Mouse (Mus musculus): ENCODE results near the gene Prkar1a. TPM values are rescaled to one million over a fixed set of nuclear protein-coding genes. Genes with fewer than 3 reads are reported as not detected.

Prkar1a gene
- polyA plus RNA-seq, 1 experiment: 40.8 TPM

DNA sequence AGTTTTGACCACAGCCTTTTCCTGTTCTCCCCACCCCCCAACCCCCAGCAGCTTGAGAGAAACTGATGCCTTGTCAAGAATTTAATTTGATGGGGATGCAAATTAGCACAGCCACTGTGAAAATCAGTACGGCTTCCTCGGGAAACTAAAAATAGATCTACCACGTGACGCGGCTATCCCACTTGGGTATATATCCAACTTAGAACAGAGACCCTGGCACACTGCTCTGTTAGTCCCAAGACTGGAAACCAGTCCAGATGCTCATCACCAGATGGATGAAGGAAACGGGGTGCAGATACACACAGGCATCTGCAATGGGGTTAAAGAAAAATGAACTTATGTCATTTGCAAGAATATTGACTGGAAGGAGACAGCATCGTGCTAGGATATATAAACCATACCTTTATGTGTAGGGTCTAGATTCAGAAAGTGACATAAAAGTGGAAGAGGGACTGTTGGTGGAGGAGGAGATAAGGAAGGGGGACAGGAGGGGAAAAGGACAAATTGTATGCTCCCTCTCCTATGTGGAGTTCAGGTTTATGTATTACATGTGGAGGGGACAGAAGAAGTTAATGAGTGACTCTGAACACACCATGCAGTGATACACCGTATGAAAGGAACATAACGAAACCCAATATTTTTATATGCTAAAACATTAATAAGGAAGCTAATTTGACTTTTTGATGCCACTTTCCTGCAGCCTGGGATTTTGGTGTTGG, 56.3 kb downstream of the Prkar1a start:
- TF ChIP-seq POLR2A (IDR thresholded peaks at IDR 0.05; ENCODE audit: low read depth, low read length) (no peak), CTCF (IDR thresholded peaks at IDR 0.05; ENCODE audit: extremely low read depth, insufficient read length, insufficient replicate concordance, low read depth, low read length) (no peak)
- Histone ChIP-seq H3K27ac (ENCODE audit: insufficient read depth, low read depth, low read length) (peak overlapping the region; percentile 76), H3K4me1 (ENCODE audit: control insufficient read depth, insufficient read depth, insufficient read length, low read length) (peaks cover 38% of the 10 kb centered on the region; the same call in 1 of the 2 replicates), H3K4me3 (ENCODE audit: low read depth, low read length) (peak overlapping the region; percentile 31; the same call in 1 of the 2 replicates), H3K27me3 (ENCODE audit: control insufficient read depth, insufficient read depth, low read length) (no peaks in the 10 kb centered on the region), H3K36me3 (ENCODE audit: control insufficient read depth, insufficient read depth, low read length) (no peaks in the 10 kb centered on the region)
- WGBS: 35% methylated on average over 9 of the region's 9 CpGs

DNA sequence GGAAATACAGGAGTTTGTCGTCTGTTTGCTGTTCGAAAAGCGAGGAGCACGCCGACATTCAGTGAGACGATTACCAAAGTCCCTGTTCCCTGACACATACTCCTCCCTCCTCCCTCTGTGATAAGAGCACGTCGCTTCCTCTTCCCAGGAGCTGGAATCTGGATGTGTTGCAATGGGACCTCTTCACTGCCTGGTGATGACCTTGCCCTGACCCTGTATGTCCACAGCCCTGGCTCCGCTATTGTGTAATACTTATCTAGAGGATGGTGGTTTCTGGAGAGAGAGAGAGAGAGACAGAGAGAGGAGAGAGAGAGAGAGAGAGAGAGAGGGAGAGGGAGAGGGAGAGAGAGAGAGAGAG, 56.8 kb downstream of the Prkar1a start:
- no peaks in the 10 kb centered on the region for H3K27me3 ChIP-seq (ENCODE audit: control insufficient read depth, insufficient read depth, low read length)
- H3K4me3 ChIP-seq (ENCODE audit: low read depth, low read length): peak overlapping the region; percentile 31; the same call in 1 of the 2 replicates
- peak overlapping the region; percentile 76 for H3K27ac ChIP-seq (ENCODE audit: insufficient read depth, low read depth, low read length)
- H3K4me1 ChIP-seq (ENCODE audit: control insufficient read depth, insufficient read depth, insufficient read length, low read length): peaks cover 33% of the 10 kb centered on the region; the same call in 1 of the 2 replicates
- 6% methylated on average over 9 of the region's 9 CpGs for WGBS
- H3K36me3 ChIP-seq (ENCODE audit: control insufficient read depth, insufficient read depth, low read length): 0 out of 2 replicates have a peak, but pooled peaks cover 2% of the 10 kb centered on the region
- TF ChIP-seq POLR2A (IDR thresholded peaks at IDR 0.05; ENCODE audit: low read depth, low read length) (no peak), CTCF (IDR thresholded peaks at IDR 0.05; ENCODE audit: extremely low read depth, insufficient read length, insufficient replicate concordance, low read depth, low read length) (no peak)

DNA sequence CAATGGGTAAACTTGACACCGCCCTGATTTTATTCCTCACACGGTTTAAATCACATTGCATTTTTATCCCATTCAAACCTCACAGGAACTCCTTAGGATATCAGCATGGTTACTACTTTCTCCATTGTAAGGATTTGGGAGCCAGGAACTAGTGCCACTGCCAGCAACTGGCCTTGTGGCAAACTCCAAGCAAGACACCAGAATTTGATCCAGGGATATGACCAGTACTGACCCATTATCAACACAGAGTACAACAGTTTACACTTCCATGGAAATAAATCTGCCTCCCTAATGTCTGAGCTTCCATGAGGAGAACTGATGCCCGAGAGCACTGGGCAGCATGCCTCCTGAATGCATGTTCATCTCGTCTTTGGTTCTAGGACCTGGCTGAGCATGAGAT, 57.4 kb downstream of the Prkar1a start:
- H3K36me3 ChIP-seq (ENCODE audit: control insufficient read depth, insufficient read depth, low read length): 0 out of 2 replicates have a peak, but pooled peaks cover 2% of the 10 kb centered on the region
- H3K4me3 ChIP-seq (ENCODE audit: low read depth, low read length): no peak overlapping the region
- TF ChIP-seq CTCF (IDR thresholded peaks at IDR 0.05; ENCODE audit: extremely low read depth, insufficient read length, insufficient replicate concordance, low read depth, low read length) (no peak), POLR2A (IDR thresholded peaks at IDR 0.05; ENCODE audit: low read depth, low read length) (no peak)
- peak overlapping the region; percentile 36 for H3K27ac ChIP-seq (ENCODE audit: insufficient read depth, low read depth, low read length)
- 64% methylated on average over 4 of the region's 4 CpGs for WGBS
- H3K27me3 ChIP-seq (ENCODE audit: control insufficient read depth, insufficient read depth, low read length): no peaks in the 10 kb centered on the region
- peaks cover 27% of the 10 kb centered on the region; the same call in 1 of the 2 replicates for H3K4me1 ChIP-seq (ENCODE audit: control insufficient read depth, insufficient read depth, insufficient read length, low read length)

DNA sequence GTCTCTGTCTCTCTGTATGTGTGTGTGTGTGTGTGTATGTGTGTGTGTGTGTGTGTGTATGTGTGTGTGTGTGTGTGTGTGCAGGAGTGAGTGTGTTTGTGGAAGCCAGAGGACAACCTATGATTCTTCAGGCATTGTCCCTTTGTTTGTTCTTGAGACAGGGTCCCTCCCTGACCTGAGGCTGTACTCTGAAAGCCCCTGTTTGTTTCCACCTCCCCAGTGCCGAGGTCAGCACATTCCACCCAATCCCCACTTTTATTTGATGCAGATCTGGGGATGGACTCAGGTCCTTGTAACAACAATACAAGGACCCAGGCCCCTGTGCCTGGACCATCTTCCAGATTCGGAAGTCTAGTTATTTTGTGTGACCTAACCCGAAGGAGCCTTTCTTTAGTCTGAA, 58.2 kb downstream of the Prkar1a start:
- 0 out of 2 replicates have a peak, but pooled peaks cover 2% of the 10 kb centered on the region for H3K36me3 ChIP-seq (ENCODE audit: control insufficient read depth, insufficient read depth, low read length)
- TF ChIP-seq POLR2A (IDR thresholded peaks at IDR 0.05; ENCODE audit: low read depth, low read length): no peak
- TF ChIP-seq CTCF (IDR thresholded peaks at IDR 0.05; ENCODE audit: extremely low read depth, insufficient read length, insufficient replicate concordance, low read depth, low read length): no peak
- H3K27me3 ChIP-seq (ENCODE audit: control insufficient read depth, insufficient read depth, low read length): no peaks in the 10 kb centered on the region
- 87% methylated on average over 3 of the region's 3 CpGs for WGBS
- H3K4me1 ChIP-seq (ENCODE audit: control insufficient read depth, insufficient read depth, insufficient read length, low read length): peaks cover 21% of the 10 kb centered on the region; the same call in 1 of the 2 replicates
- H3K27ac ChIP-seq (ENCODE audit: insufficient read depth, low read depth, low read length): no peak overlapping the region
- H3K4me3 ChIP-seq (ENCODE audit: low read depth, low read length): no peak overlapping the region

DNA sequence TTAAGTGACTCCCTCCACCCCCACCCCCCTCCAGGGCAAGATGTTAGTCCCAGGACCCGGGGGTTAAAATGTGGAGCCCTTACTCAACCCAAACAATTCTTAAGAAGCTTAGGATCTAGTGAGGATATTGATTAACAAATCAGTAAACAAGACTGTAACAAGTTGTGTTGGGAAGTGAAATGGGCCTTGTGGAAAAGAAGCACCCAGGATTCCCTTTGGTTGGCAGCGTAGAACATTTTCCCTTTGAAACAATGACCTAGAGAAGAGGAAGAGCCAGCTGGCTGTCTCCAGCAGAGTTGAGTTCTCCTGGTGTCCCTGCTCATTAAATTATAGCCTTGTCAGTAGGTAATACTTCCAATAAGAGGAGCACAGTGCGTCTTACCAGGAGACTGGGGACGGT, 59.6 kb downstream of the Prkar1a start:
- 92% methylated on average over 4 of the region's 4 CpGs for WGBS
- Histone ChIP-seq H3K4me3 (ENCODE audit: low read depth, low read length) (no peak overlapping the region), H3K27ac (ENCODE audit: insufficient read depth, low read depth, low read length) (no peak overlapping the region)

DNA sequence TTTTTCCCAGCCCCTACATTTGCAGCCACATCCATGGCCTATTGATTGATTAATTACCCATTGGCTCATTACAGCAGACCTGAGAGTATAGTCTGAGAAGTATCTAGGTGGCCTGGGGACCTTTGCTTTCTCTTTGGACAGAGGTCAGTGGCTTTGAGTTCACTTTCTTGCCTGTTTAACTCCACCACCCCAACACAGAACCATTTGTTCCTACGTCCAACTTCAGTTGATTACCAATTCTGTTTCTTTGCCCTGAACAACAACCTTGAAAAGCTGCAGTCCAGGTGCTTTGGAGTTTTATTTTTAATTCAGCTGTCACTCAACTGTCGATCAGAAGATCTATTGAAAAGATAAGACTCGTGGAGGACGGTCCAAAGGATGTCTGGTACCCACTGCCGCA, 60.3 kb downstream of the Prkar1a start:
- H3K4me3 ChIP-seq (ENCODE audit: low read depth, low read length): no peak overlapping the region
- H3K27ac ChIP-seq (ENCODE audit: insufficient read depth, low read depth, low read length): no peak overlapping the region
- TF ChIP-seq POLR2A (IDR thresholded peaks at IDR 0.05; ENCODE audit: low read depth, low read length) (no peak), CTCF (IDR thresholded peaks at IDR 0.05; ENCODE audit: extremely low read depth, insufficient read length, insufficient replicate concordance, low read depth, low read length) (no peak)
- WGBS: 78% methylated on average over 5 of the region's 5 CpGs
- H3K36me3 ChIP-seq (ENCODE audit: control insufficient read depth, insufficient read depth, low read length): 0 out of 2 replicates have a peak, but pooled peaks cover 2% of the 10 kb centered on the region
- no peaks in the 10 kb centered on the region for H3K27me3 ChIP-seq (ENCODE audit: control insufficient read depth, insufficient read depth, low read length)
- peaks cover 18% of the 10 kb centered on the region; the same call in 1 of the 2 replicates for H3K4me1 ChIP-seq (ENCODE audit: control insufficient read depth, insufficient read depth, insufficient read length, low read length)

More for the DNA sequence above, 59.6 kb downstream of the Prkar1a start:
- TF ChIP-seq POLR2A (IDR thresholded peaks at IDR 0.05; ENCODE audit: low read depth, low read length) (no peak), CTCF (IDR thresholded peaks at IDR 0.05; ENCODE audit: extremely low read depth, insufficient read length, insufficient replicate concordance, low read depth, low read length) (no peak)
- Histone ChIP-seq H3K36me3 (ENCODE audit: control insufficient read depth, insufficient read depth, low read length) (0 out of 2 replicates have a peak, but pooled peaks cover 2% of the 10 kb centered on the region), H3K4me1 (ENCODE audit: control insufficient read depth, insufficient read depth, insufficient read length, low read length) (peaks cover 21% of the 10 kb centered on the region; the same call in 1 of the 2 replicates), H3K27me3 (ENCODE audit: control insufficient read depth, insufficient read depth, low read length) (no peaks in the 10 kb centered on the region)
